Mouse (Mus musculus) hindbrain, embryonic 10.5 days (tissue): ENCODE results near the gene Arid1b. TPM values are rescaled to one million over a fixed set of nuclear protein-coding genes. Genes with fewer than 3 reads are reported as not detected.

ENCODE experiments used
- DNase-seq: peaks from one replicate; pipeline ENCODE4 v3.0.0-alpha.2; 2017; ENCODE audit warnings: low spot score
- H3K27ac ChIP-seq: fragments of 300-500 bp; sonication (generic); 2 replicates; pipeline ENCODE4 v1.5.1; 2016; ENCODE audit warnings: mild to moderate bottlenecking, moderate library complexity
- H3K27me3 ChIP-seq: fragments of 300-500 bp; sonication (generic); 2 replicates; pipeline ENCODE4 v1.6.1; 2016; ENCODE audit warnings: mild to moderate bottlenecking; ENCODE audit not compliant: poor library complexity, insufficient read depth, severe bottlenecking
- H3K36me3 ChIP-seq: fragments of 300-500 bp; sonication (generic); 2 replicates; pipeline ENCODE4 v1.6.1; 2016; ENCODE audit warnings: mild to moderate bottlenecking, moderate library complexity
- H3K4me1 ChIP-seq: fragments of 300-500 bp; sonication (generic); replicated peaks from 2 replicates; pipeline ENCODE4 v1.6.1; 2016; ENCODE audit warnings: mild to moderate bottlenecking
- H3K4me3 ChIP-seq: fragments of 300-500 bp; sonication (generic); 2 replicates; pipeline ENCODE4 v1.5.1; 2016; ENCODE audit warnings: mild to moderate bottlenecking, moderate library complexity
- H3K9me3 ChIP-seq: fragments of 300-500 bp; sonication (generic); 2 replicates; pipeline ENCODE4 v1.6.1; 2016; ENCODE audit warnings: mild to moderate bottlenecking, moderate library complexity
- WGBS: fragments of 180-500 bp; shearing (Covaris S2); methylation state at CpG from one replicate; pipeline ENCODE4 v1.1.7; 2016; 5-methylcytosine and 5-hydroxymethylcytosine counted together
- polyA plus RNA-seq: library from polyadenylated mRNA; unstranded; fragments of >200 nt; fragmentation: Nextera tagmentation; extraction: Ambion mirVana; gene quantifications from 2 replicates; pipeline ENCODE4 v1.2.1, GENCODE M21; 2016

The Arid1b gene
- polyA plus RNA-seq, 1 experiment from 2014 or later = 11.7 TPM

DNA sequence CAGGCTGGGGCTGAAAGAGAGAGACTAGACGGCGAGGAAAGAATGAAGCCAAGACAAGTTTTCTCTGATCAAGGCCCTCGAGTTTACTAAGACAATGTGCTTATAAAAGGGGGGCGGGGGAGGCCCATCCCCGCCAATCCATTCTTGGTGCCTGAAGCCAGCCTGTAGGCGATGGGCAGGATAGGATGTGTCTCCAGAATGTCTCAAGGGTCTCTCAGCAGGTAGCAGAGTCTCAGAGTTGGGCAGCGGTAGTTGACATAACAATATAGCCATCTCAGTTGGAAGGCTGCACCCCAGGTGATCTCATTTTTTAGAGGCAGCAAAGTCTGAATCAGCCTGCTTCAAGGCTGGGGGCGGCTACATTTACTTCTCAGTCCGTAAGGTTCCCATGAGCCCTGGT is 328.5 kb downstream of the Arid1b start:
- H3K27ac ChIP-seq = no peak overlapping the region
- peaks cover 35% of the 10 kb centered on the region for H3K4me1 ChIP-seq
- H3K36me3 ChIP-seq = peaks cover 84% of the 10 kb centered on the region
- WGBS = 68% methylated on average over 9 of the region's 9 CpGs
- H3K9me3 ChIP-seq = no peaks in the 10 kb centered on the region
- H3K27me3 ChIP-seq = peaks cover 61% of the 10 kb centered on the region
- no peak overlapping the region for H3K4me3 ChIP-seq
- DNase-seq = no peak

- H3K9me3 ChIP-seq = no peaks in the 10 kb centered on the region
- no peak for DNase-seq
- peaks cover 85% of the 10 kb centered on the region for H3K36me3 ChIP-seq
- H3K27ac ChIP-seq = no peak overlapping the region; the same call in 1 of the 2 replicates
- peaks cover 73% of the 10 kb centered on the region for H3K27me3 ChIP-seq
- 32% methylated on average over 1 of the region's 1 CpGs for WGBS
- peaks cover 35% of the 10 kb centered on the region for H3K4me1 ChIP-seq
- no peak overlapping the region for H3K4me3 ChIP-seq
Measured at GRCm38 (mm10) chr17:5323746-5324145, 329.6 kb downstream of the Arid1b start.

DNA sequence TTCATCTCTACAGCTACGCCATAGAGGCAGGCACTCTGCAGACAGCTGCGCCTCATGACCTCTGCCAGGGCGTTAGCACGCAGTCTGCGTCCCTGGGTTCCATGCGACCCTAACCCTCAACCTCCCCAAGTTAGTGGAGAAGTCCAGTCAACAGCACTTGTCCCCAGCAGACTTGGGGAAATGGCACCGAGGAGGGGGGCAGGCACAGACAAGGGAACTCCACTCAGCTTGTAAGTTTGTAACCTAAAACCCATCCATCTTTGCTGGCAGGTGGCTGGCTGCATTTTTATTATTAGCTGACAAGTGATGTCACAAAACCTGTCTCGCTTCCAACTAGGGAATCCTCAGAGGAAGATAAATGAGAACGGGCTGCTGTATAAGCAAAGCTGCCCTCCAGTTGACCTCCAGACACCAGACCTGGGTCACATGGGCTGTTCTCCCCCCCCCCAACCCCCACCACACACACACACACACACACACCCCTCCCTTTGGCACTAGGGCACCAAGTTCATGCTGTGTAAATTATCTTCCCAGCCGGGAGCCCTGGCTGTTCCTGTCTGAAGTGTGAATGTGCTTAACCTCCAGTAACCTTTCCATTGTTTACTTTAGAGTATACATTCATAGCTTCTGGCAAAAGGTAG is 330.2 kb downstream of the Arid1b start:
- Histone ChIP-seq H3K36me3 (peaks cover 85% of the 10 kb centered on the region), H3K27ac (no peak overlapping the region; the same call in 1 of the 2 replicates), H3K27me3 (peaks cover 77% of the 10 kb centered on the region), H3K4me1 (peaks cover 35% of the 10 kb centered on the region), H3K4me3 (no peak overlapping the region), H3K9me3 (no peaks in the 10 kb centered on the region)
- DNase-seq = peak; percentile 89
- 15% methylated on average over 10 of the region's 10 CpGs for WGBS

DNA sequence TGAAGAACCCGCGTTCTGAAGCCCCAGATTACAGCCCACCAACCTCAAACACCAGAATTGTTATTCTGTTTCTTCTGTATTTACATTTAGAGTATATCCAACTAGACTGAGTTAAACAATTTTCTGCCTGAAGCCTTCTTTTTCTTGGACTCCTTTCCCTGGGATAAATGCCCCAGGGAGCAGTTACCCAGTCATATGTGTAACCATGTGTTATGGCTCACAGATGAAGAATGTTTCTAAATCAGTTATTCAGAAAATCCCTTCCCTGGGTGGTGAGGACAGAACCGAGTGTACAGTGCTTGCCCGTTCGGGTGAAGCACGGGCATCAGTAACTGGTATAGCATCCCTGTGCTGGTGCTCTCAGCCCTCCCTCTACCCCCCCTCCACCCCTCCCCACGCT is 332.6 kb downstream of the Arid1b start:
- 94% methylated on average over 7 of the region's 7 CpGs for WGBS
- Histone ChIP-seq H3K4me3 (no peak overlapping the region), H3K27me3 (peaks cover 56% of the 10 kb centered on the region), H3K4me1 (peaks cover 34% of the 10 kb centered on the region), H3K36me3 (peaks cover 85% of the 10 kb centered on the region), H3K27ac (no peak overlapping the region), H3K9me3 (no peaks in the 10 kb centered on the region)
- DNase-seq = no peak

- peaks cover 46% of the 10 kb centered on the region for H3K27me3 ChIP-seq
- H3K4me1 ChIP-seq = peaks cover 25% of the 10 kb centered on the region
- no peak overlapping the region for H3K4me3 ChIP-seq
- no peak for DNase-seq
- peaks cover 85% of the 10 kb centered on the region for H3K36me3 ChIP-seq
- H3K9me3 ChIP-seq = no peaks in the 10 kb centered on the region
- 92% methylated on average over 12 of the region's 12 CpGs for WGBS
- H3K27ac ChIP-seq = no peak overlapping the region
Measured at GRCm38 (mm10) chr17:5327480-5328180, 333.5 kb downstream of the Arid1b start.

DNA sequence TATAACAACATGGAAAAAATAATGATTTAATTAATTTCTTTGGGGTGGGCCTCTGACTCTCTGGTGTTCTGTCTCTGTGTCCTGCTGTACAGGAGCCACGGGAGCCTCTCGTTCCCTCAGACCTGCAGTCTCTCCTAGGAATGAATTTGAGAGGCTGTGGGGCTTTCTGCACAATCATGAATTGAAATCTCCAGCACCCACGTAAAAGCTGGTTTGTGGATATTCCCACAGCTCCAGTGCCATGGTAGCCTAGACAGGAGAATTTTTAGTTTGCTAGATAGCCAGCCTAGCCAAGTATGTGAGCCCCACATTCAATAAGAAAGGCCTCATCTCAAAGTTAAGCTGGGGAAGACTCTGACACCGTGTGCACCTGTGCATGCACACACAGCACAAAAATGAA is 335.3 kb downstream of the Arid1b start:
- no peak overlapping the region for H3K27ac ChIP-seq
- DNase-seq = no peak
- peaks cover 43% of the 10 kb centered on the region for H3K27me3 ChIP-seq
- H3K36me3 ChIP-seq = peaks cover 91% of the 10 kb centered on the region
- 85% methylated on average over 4 of the region's 4 CpGs for WGBS
- H3K4me3 ChIP-seq = no peak overlapping the region
- peaks cover 7% of the 10 kb centered on the region for H3K4me1 ChIP-seq
- H3K9me3 ChIP-seq = no peaks in the 10 kb centered on the region

- Histone ChIP-seq H3K27me3 (peaks cover 43% of the 10 kb centered on the region), H3K9me3 (no peaks in the 10 kb centered on the region), H3K27ac (no peak overlapping the region), H3K36me3 (peaks cover 97% of the 10 kb centered on the region), H3K4me3 (no peak overlapping the region), H3K4me1 (peaks cover 2% of the 10 kb centered on the region; the same call in 1 of the 2 replicates)
- no peak for DNase-seq
- WGBS = 65% methylated on average over 6 of the region's 6 CpGs
Measured at GRCm38 (mm10) chr17:5330063-5330462, 335.9 kb downstream of the Arid1b start.

DNA sequence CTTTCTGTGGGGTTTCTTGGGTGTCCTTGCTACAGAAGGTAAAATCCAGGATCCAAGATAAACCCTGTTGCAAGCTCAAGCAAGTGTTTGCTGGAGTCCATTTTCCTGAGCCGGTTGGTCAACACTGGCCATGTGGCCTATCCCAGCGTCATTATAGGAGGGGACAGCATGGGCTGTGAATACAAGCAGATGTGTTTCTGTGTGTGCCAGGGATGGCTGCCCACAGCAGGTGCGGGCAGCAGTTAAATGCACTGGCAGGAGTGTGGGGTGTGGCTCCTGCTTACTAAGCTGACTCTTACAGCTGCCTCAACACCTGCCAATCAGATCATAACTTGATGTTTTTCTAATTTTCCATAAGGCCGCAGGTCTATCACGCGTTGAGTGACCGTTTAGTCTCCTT is 336.5 kb downstream of the Arid1b start:
- no peaks in the 10 kb centered on the region for H3K9me3 ChIP-seq
- H3K27ac ChIP-seq = no peak overlapping the region
- 95% methylated on average over 7 of the region's 7 CpGs for WGBS
- H3K27me3 ChIP-seq = peaks cover 38% of the 10 kb centered on the region
- H3K4me1 ChIP-seq = no peaks in the 10 kb centered on the region
- no peak overlapping the region for H3K4me3 ChIP-seq
- peaks cover 99% of the 10 kb centered on the region for H3K36me3 ChIP-seq
- DNase-seq = no peak

DNA sequence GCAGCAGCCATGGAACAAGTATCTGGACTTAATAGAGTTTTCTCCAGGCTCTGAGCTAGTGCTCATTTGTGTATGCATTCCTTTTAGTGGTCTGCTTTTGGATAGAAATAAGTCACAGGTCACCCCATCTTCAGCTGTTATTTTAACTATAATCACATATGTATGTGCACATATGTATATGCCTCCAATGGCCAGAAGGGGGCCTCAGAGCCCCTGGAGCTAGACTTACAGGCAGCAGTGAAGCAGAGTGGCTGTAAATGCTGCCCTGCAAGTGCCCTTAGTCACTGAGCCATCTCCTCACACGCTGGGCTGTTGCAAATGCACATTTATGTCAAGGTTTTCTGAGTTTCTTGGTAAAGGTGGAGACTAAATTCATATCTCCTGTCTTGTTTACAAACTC is 337.3 kb downstream of the Arid1b start:
- Histone ChIP-seq H3K4me1 (no peaks in the 10 kb centered on the region), H3K4me3 (no peak overlapping the region), H3K27me3 (peaks cover 31% of the 10 kb centered on the region), H3K36me3 (peaks cover 99% of the 10 kb centered on the region), H3K27ac (no peak overlapping the region), H3K9me3 (no peaks in the 10 kb centered on the region)
- DNase-seq = no peak
- WGBS = 90% methylated on average over 1 of the region's 1 CpGs

DNA sequence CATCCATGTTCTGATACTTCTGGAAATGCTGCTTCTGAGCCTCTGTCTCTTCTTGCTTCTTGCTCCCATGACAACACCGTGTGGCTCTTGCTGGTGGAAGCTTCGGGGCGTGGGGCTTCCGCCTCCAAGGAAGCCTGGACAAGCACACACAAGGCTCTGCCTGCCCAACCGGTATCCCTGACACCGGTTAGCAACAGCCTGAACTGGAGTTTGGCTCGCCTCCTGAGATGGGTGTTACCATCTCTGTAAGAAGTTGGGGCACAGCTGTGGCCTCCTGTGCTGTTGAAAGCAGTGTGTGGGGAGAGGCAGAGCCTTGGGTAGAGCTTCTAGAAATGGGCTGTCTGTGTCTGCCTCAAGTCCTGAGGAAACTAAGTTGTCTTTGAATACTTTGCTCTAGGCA is 340.4 kb downstream of the Arid1b start:
- Histone ChIP-seq H3K4me3 (no peak overlapping the region), H3K4me1 (no peaks in the 10 kb centered on the region), H3K36me3 (peaks cover 99% of the 10 kb centered on the region), H3K9me3 (peaks cover 2% of the 10 kb centered on the region; the same call in 1 of the 2 replicates), H3K27ac (no peak overlapping the region), H3K27me3 (no peaks in the 10 kb centered on the region)
- 93% methylated on average over 7 of the region's 7 CpGs for WGBS
- no peak for DNase-seq

GRCm38 (mm10) chr17:5344426-5344825 is 350.3 kb downstream of the Arid1b start:
- Histone ChIP-seq H3K36me3 (peaks cover 52% of the 10 kb centered on the region), H3K27ac (no peak overlapping the region), H3K9me3 (no peaks in the 10 kb centered on the region), H3K27me3 (no peaks in the 10 kb centered on the region), H3K4me3 (no peak overlapping the region), H3K4me1 (no peaks in the 10 kb centered on the region)
- no peak for DNase-seq
- WGBS = 96% methylated on average over 1 of the region's 1 CpGs

DNA sequence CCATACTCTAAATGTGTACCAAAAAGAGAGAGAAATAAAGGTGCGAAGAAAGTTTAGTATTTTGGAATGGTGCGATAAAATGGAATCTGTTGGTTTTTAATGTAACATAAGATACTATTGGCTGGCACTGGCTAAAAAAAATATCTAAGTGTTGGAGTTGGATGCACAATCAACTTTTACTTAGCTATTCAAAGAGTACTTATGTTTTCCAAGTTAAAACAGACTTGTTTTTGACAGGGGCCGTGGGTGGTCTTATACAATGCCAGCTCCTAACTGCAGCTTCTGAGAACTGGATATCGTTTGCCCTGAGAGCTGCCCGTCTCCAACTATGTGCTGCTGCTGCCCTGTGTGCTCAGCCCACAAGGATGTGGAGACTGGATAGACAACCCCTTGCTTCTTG is 351.7 kb downstream of the Arid1b start:
- DNase-seq = no peak
- Histone ChIP-seq H3K9me3 (no peaks in the 10 kb centered on the region), H3K4me1 (no peaks in the 10 kb centered on the region), H3K4me3 (no peak overlapping the region), H3K27me3 (no peaks in the 10 kb centered on the region), H3K36me3 (peaks cover 38% of the 10 kb centered on the region), H3K27ac (no peak overlapping the region)
- 88% methylated on average over 5 of the region's 5 CpGs for WGBS

- 83% methylated on average over 5 of the region's 5 CpGs for WGBS
- H3K9me3 ChIP-seq = peaks cover 3% of the 10 kb centered on the region; the same call in 1 of the 2 replicates
- H3K36me3 ChIP-seq = no peaks in the 10 kb centered on the region
- DNase-seq = no peak
- no peaks in the 10 kb centered on the region for H3K4me1 ChIP-seq
- H3K4me3 ChIP-seq = no peak overlapping the region
- H3K27ac ChIP-seq = no peak overlapping the region
- no peaks in the 10 kb centered on the region for H3K27me3 ChIP-seq
Measured at GRCm38 (mm10) chr17:5352901-5353300, 358.8 kb downstream of the Arid1b start.
